Mouse (Mus musculus) forebrain, embryonic 11.5 days (tissue): Measurements from ENCODE around the gene S1pr2. TPM values are rescaled to one million over a fixed set of nuclear protein-coding genes. Genes with fewer than 3 reads are reported as not detected.
"Not testable (repeated sequence)": the region's sequence is repeated elsewhere in the genome, so short reads cannot be mapped to it uniquely, and the experiment has no call there.

Source experiments
- ATAC-seq: fragments of 200-750 bp; cut with Nextera tagmentation; replicated peaks from 2 replicates; pipeline ENCODE4 v1.8.0; 2017; ENCODE audit warnings: moderate TSS enrichment; ENCODE audit not compliant: low FRiP score
- DNase-seq: peaks from one replicate; pipeline ENCODE4 v3.0.0-alpha.2; 2017; ENCODE audit warnings: low spot score
- H3K27ac ChIP-seq: fragments of 300-500 bp; sonication (generic); 2 replicates; pipeline ENCODE4 v1.5.1; 2014; ENCODE audit warnings: low read depth, low read length
- H3K27me3 ChIP-seq: fragments of 300-500 bp; sonication (generic); 2 replicates; pipeline ENCODE4 v1.6.1; 2014; ENCODE audit warnings: mild to moderate bottlenecking, low read length, mixed read lengths; ENCODE audit not compliant: control insufficient read depth, insufficient read depth
- H3K36me3 ChIP-seq: fragments of 300-500 bp; sonication (generic); 2 replicates; pipeline ENCODE4 v1.6.1; 2014; ENCODE audit warnings: mild to moderate bottlenecking, low read length, moderate library complexity, mixed read lengths; ENCODE audit not compliant: control insufficient read depth, insufficient read depth
- H3K4me1 ChIP-seq: fragments of 300-500 bp; sonication (generic); replicated peaks from 2 replicates; pipeline ENCODE4 v1.6.1; 2014; ENCODE audit warnings: low read length, mixed read lengths; ENCODE audit not compliant: control insufficient read depth, insufficient read depth
- H3K4me2 ChIP-seq: fragments of 300-500 bp; sonication (generic); 2 replicates; pipeline ENCODE4 v1.6.1; 2014; ENCODE audit warnings: low read depth, mild to moderate bottlenecking, low read length, moderate library complexity, mixed read lengths; ENCODE audit not compliant: severe bottlenecking
- H3K4me3 ChIP-seq: fragments of 300-500 bp; sonication (generic); 2 replicates; pipeline ENCODE4 v1.5.1; 2014; ENCODE audit warnings: low read depth, low read length
- H3K9ac ChIP-seq: fragments of 300-500 bp; sonication (generic); 2 replicates; pipeline ENCODE4 v1.6.1; 2014; ENCODE audit warnings: low read length
- H3K9me3 ChIP-seq: fragments of 300-500 bp; sonication (generic); 2 replicates; pipeline ENCODE4 v1.6.1; 2016; ENCODE audit warnings: low read length, mixed read lengths; ENCODE audit not compliant: control insufficient read depth
- WGBS: fragments of 180-500 bp; shearing (Covaris S2); extraction: QIAGEN DNeasy Blood & Tissue Kit; methylation state at CpG from one replicate; pipeline ENCODE4 v1.1.7; 2014; 5-methylcytosine and 5-hydroxymethylcytosine counted together
- polyA plus RNA-seq: library from polyadenylated mRNA; unstranded; fragments of >200 nt; fragmentation: Nextera tagmentation; extraction: Ambion mirVana; gene quantifications from 2 replicates; pipeline ENCODE4 v1.2.1, GENCODE M21; 2014

S1pr2 gene
- polyA plus RNA-seq, 1 experiment from 2014 or later = 22.1 TPM

- Histone ChIP-seq H3K9ac (peak within 1 kb of the TSS; percentile 68), H3K27ac (0 out of 2 replicates have a peak within 1 kb of the TSS, but pooled peaks have one; percentile 25), H3K9me3 (no peaks in the 10 kb centered on the region), H3K36me3 (no peaks in the 10 kb centered on the region; the same call in 1 of the 2 replicates), H3K4me1 (no peaks in the 10 kb centered on the region), H3K27me3 (no peaks in the 10 kb centered on the region), H3K4me3 (peak within 1 kb of the TSS; percentile 85), H3K4me2 (peak within 1 kb of the TSS; percentile 79)
- DNase-seq (peak; percentile 93), ATAC-seq (peak; percentile 85)
- WGBS = 1% methylated on average over 72 of the region's 72 CpGs
These were observed 26.3 kb upstream of the S1pr2 start, which contains the start of gene Mrpl4 for GRCm38 (mm10) chr9:21002627-21003551. Gene Mrpl4, plus strand, starts transcription at chr9:21002738.

GRCm38 (mm10) chr9:21002270-21002626, 25.7 kb upstream of the S1pr2 start:
- peak; percentile 64; the same call in 1 of the 2 replicates for ATAC-seq

GRCm38 (mm10) chr9:21001651-21002200, 25.1 kb upstream of the S1pr2 start:
- no peaks in the 10 kb centered on the region; the same call in 1 of the 2 replicates for H3K36me3 ChIP-seq
- H3K9me3 ChIP-seq = no peaks in the 10 kb centered on the region
- no peaks in the 10 kb centered on the region for H3K27me3 ChIP-seq
- 74% methylated on average over 6 of the region's 6 CpGs for WGBS
- no peak overlapping the region for H3K4me2 ChIP-seq
- DNase-seq = no peak
- H3K27ac ChIP-seq = no peak overlapping the region
- H3K4me3 ChIP-seq = no peak overlapping the region
- H3K9ac ChIP-seq = no peak overlapping the region
- H3K4me1 ChIP-seq = no peaks in the 10 kb centered on the region
- ATAC-seq = 0 out of 2 replicates have a peak, but pooled peaks have one; percentile 7

More at GRCm38 (mm10) chr9:21002270-21002626, 25.7 kb upstream of the S1pr2 start:
- peak overlapping the region; percentile 68 for H3K9ac ChIP-seq
- peak overlapping the region; percentile 85 for H3K4me3 ChIP-seq
- H3K36me3 ChIP-seq = no peaks in the 10 kb centered on the region; the same call in 1 of the 2 replicates
- no peaks in the 10 kb centered on the region for H3K27me3 ChIP-seq
- WGBS = 13% methylated on average over 7 of the region's 7 CpGs
- DNase-seq = no peak
- H3K4me2 ChIP-seq = peak overlapping the region; percentile 79
- H3K27ac ChIP-seq = no peak overlapping the region
- no peaks in the 10 kb centered on the region for H3K4me1 ChIP-seq
- no peaks in the 10 kb centered on the region for H3K9me3 ChIP-seq

- Histone ChIP-seq H3K27me3 (no peaks in the 10 kb centered on the region), H3K4me1 (no peaks in the 10 kb centered on the region), H3K27ac (no peak overlapping the region), H3K9ac (no peak overlapping the region), H3K9me3 (no peaks in the 10 kb centered on the region), H3K4me2 (no peak overlapping the region), H3K4me3 (no peak overlapping the region), H3K36me3 (no peaks in the 10 kb centered on the region)
- no peak for ATAC-seq
- DNase-seq = no peak
These were observed 24.2 kb upstream of the S1pr2 start for GRCm38 (mm10) chr9:21000811-21001210.

GRCm38 (mm10) chr9:20998337-20998736, 21.8 kb upstream of the S1pr2 start:
- not testable (repeated sequence) for H3K9ac ChIP-seq, H3K36me3 ChIP-seq, DNase-seq, H3K4me3 ChIP-seq, H3K27ac ChIP-seq, H3K27me3 ChIP-seq, H3K4me1 ChIP-seq, H3K9me3 ChIP-seq, H3K4me2 ChIP-seq, ATAC-seq
- WGBS = 61% methylated on average over 1 of the region's 1 CpGs

- Histone ChIP-seq H3K4me2 (no peak overlapping the region), H3K9ac (no peak overlapping the region), H3K4me1 (no peaks in the 10 kb centered on the region), H3K36me3 (no peaks in the 10 kb centered on the region), H3K9me3 (no peaks in the 10 kb centered on the region), H3K4me3 (no peak overlapping the region), H3K27me3 (no peaks in the 10 kb centered on the region), H3K27ac (no peak overlapping the region)
- no peak for ATAC-seq
- DNase-seq = no peak
- WGBS = 90% methylated on average over 8 of the region's 8 CpGs
These were observed 20.5 kb upstream of the S1pr2 start for GRCm38 (mm10) chr9:20997065-20997464.

GRCm38 (mm10) chr9:20995069-20995468, 18.5 kb upstream of the S1pr2 start:
- ATAC-seq (no peak), DNase-seq (no peak)
- 83% methylated on average over 3 of the region's 3 CpGs for WGBS
- Histone ChIP-seq H3K4me3 (no peak overlapping the region), H3K9ac (no peak overlapping the region), H3K4me2 (no peak overlapping the region), H3K36me3 (no peaks in the 10 kb centered on the region), H3K9me3 (no peaks in the 10 kb centered on the region), H3K27me3 (no peaks in the 10 kb centered on the region), H3K4me1 (no peaks in the 10 kb centered on the region; the same call in 1 of the 2 replicates), H3K27ac (no peak overlapping the region)

GRCm38 (mm10) chr9:20993165-20993898, 16.8 kb upstream of the S1pr2 start:
- 60% methylated on average over 5 of the region's 5 CpGs for WGBS
- no peak overlapping the region for H3K4me3 ChIP-seq
- DNase-seq = no peak
- no peaks in the 10 kb centered on the region; the same call in 1 of the 2 replicates for H3K4me1 ChIP-seq
- H3K4me2 ChIP-seq = no peak overlapping the region
- no peaks in the 10 kb centered on the region for H3K27me3 ChIP-seq
- H3K36me3 ChIP-seq = no peaks in the 10 kb centered on the region
- H3K27ac ChIP-seq = no peak overlapping the region
- no peaks in the 10 kb centered on the region for H3K9me3 ChIP-seq
- H3K9ac ChIP-seq = no peak overlapping the region
- ATAC-seq = no peak
